Mouse (Mus musculus) olfactory bulb, adult 2 months (tissue): ENCODE data around the gene Gm42421.

Experiments
- CTCF ChIP-seq: fragments of 200-500 bp; IDR thresholded peaks from 2 replicates; pipeline ENCODE4 v1.5.1; 2012; ENCODE audit warnings: low read depth, mild to moderate bottlenecking, low read length, moderate library complexity; ENCODE audit not compliant: insufficient read depth
- POLR2A ChIP-seq: fragments of 200-500 bp; IDR thresholded peaks from 2 replicates; pipeline ENCODE4 v1.6.1; 2012; ENCODE audit warnings: mild to moderate bottlenecking, low read depth, low read length, moderate library complexity; ENCODE audit not compliant: insufficient read depth

GRCm38 (mm10) chr5:143890741-143891140 is 37.2 kb upstream of the Gm42421 start:
- TF ChIP-seq POLR2A (no peak), CTCF (no peak)
